Mouse (Mus musculus) embryonic stem cell, embryonic (primary cell): ENCODE data around the gene Uggt2.

ENCODE experiments used
- CTCF ChIA-PET, 4 experiments: fragments of 300-600 bp in 2 of 4; fragments of 350-600 bp in 2 of 4; sonication (Branson Sonifier 250); formaldehyde crosslinking; loops; one replicate each; lab custom pipeline; 2022; ENCODE audit warnings: inconsistent platforms in 2 of 4; lab: Charles Lee
- POLR2A ChIA-PET, 4 experiments: fragments of 300-600 bp in 2 of 4; fragments of 350-600 bp in 2 of 4; sonication (Branson Sonifier 250); formaldehyde crosslinking; loops; one replicate each; lab custom pipeline; 2022; ENCODE audit warnings: antibody characterized with exemption in 4 of 4, inconsistent platforms in 1 of 4; lab: Charles Lee

Gene Uggt2

GRCm38 (mm10) chr14:118967646-118968045, 131.6 kb downstream of the Uggt2 start:
- ChIA-PET POLR2A (interaction anchor here in 1 of 4 experiments (0.9 to 4.3 kb wide), 5 partner anchors 10 to 17 kb away, joined by 5 to 18 read pairs (median 5); no protein-coding TSS in a partner anchor), CTCF (interaction anchor here in 1 of 4 experiments (1.0 kb wide), 1 partner anchor 43 kb away, joined by 3 read pairs; the partner anchor contains the start of gene Dzip1)

DNA sequence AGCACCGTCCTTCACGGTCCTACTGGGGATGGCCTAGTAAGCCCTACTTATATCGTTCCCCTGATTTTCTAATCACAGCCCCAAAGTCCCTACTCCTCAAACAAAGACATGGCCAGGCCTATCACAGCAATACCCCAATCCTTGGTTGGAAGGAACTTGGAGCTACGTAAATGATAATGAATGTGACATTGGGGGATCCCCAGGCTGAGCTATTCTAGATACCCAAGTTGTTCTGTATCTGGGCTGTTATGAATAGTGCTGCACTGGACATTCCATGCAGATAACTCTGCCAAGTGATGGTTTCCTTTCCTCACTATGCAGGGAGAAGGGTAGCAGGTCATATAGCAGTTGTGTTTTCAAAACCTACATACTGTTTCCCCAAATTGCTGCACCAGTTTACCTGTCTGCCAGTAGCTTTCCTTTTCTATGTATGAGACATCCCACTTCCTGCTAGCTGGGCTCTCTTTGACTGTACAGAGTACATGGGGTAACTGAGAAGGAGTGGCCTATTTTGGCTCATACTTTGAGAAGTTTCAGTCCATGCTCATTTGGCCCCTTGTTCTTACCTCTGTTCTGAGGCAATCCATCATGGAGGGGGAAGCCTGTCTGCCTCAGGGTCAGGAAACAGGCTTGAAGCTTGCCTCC, 133.8 kb downstream of the Uggt2 start:
- CTCF ChIA-PET: no interaction called here
- POLR2A ChIA-PET: interaction anchor here in 2 of 4 experiments (1.0 to 4.3 kb wide), 5 partner anchors 10 to 40 kb away, joined by 3 to 18 read pairs (median 4); partner anchors contain the start of gene Dzip1 (in 2 of the 2)

GRCm38 (mm10) chr14:118958010-118958409, 141.2 kb downstream of the Uggt2 start:
- ChIA-PET CTCF (interaction anchor here in 1 of 4 experiments (0.6 kb wide), 1 partner anchor 396 kb away, joined by 3 read pairs; no protein-coding TSS in a partner anchor), POLR2A (interaction anchor here in 1 of 4 experiments (1.0 to 1.6 kb wide), 3 partner anchors 9 to 49 kb away, joined by 3 to 4 read pairs (median 3); no protein-coding TSS in a partner anchor)

- CTCF ChIA-PET: no interaction called here
Measured at GRCm38 (mm10) chr14:118951912-118952583, 147.2 kb downstream of the Uggt2 start.

GRCm38 (mm10) chr14:118948841-118949240, 150.4 kb downstream of the Uggt2 start:
- ChIA-PET CTCF (no interaction called here), POLR2A (interaction anchor here in 1 of 4 experiments (0.8 kb wide), 1 partner anchor 20 kb away, joined by 3 read pairs; no protein-coding TSS in a partner anchor)

More at GRCm38 (mm10) chr14:118951912-118952583, 147.2 kb downstream of the Uggt2 start:
- POLR2A ChIA-PET: interaction anchor here in 1 of 4 experiments (2.4 kb wide), 1 partner anchor 14 kb away, joined by 16 read pairs; no protein-coding TSS in a partner anchor

GRCm38 (mm10) chr14:118944702-118945101, 154.5 kb downstream of the Uggt2 start:
- ChIA-PET CTCF (interaction anchor here in 2 of 4 experiments (0.6 to 1.0 kb wide), 2 partner anchors 26 to 1966 kb away, joined by 4 to 5 read pairs; partner anchors contain the start of gene Ipo5 (in 1 of the 2)), POLR2A (interaction anchor here in 1 of 4 experiments (0.9 kb wide), 1 partner anchor 20 kb away, joined by 4 read pairs; no protein-coding TSS in a partner anchor)

- CTCF ChIA-PET: interaction anchor here in 2 of 4 experiments (1.5 to 2.3 kb wide), 2 partner anchors 44 to 45 kb away, joined by 4 to 5 read pairs; no protein-coding TSS in a partner anchor
- POLR2A ChIA-PET: interaction anchor here in 2 of 4 experiments (1.4 to 1.5 kb wide), 2 partner anchors 8 to 9 kb away, joined by 3 to 5 read pairs; no protein-coding TSS in a partner anchor
Measured at GRCm38 (mm10) chr14:118942076-118942475, 157.2 kb downstream of the Uggt2 start.

DNA sequence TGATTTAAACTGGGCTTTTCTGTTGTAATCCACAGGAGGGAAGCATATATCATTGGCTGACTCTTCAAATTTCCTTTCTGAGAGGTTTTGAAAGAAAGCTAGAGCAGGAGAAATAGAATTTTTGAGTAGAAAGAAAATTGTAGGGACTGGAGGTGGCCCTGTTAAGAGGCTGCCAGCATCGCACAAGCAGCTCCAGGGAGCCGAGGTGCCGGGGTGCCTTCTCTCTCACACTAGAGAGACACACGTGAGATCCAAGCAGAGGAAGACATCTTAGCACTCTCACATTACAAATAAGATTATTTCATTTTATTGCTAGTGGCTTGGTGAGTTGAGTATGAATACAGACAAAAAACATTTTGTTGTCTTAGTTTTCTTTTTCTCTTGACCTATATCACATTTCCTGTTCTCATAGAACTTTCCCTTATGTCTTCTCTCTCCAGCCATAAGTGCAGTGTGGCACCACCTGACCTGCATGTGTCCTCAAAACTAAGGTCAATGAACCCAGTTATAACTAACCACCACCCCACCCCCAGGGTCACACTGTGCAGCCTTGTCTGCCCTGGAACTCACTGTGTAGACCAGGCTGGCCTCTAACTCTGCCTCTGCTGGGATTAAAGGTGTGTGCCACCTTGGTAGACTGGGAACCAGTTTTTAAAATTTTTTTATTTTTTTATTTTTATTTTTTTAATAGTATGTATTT, 158.3 kb downstream of the Uggt2 start:
- CTCF ChIA-PET: no interaction called here
- POLR2A ChIA-PET: no interaction called here

GRCm38 (mm10) chr14:118938551-118938950, 160.7 kb downstream of the Uggt2 start:
- POLR2A ChIA-PET: interaction anchor here in 3 of 4 experiments (0.6 to 4.7 kb wide), 15 partner anchors 13 to 1866 kb away, joined by 3 to 33 read pairs (median 5); partner anchors contain the start of gene Dzip1 (in 3 of the 3)

DNA sequence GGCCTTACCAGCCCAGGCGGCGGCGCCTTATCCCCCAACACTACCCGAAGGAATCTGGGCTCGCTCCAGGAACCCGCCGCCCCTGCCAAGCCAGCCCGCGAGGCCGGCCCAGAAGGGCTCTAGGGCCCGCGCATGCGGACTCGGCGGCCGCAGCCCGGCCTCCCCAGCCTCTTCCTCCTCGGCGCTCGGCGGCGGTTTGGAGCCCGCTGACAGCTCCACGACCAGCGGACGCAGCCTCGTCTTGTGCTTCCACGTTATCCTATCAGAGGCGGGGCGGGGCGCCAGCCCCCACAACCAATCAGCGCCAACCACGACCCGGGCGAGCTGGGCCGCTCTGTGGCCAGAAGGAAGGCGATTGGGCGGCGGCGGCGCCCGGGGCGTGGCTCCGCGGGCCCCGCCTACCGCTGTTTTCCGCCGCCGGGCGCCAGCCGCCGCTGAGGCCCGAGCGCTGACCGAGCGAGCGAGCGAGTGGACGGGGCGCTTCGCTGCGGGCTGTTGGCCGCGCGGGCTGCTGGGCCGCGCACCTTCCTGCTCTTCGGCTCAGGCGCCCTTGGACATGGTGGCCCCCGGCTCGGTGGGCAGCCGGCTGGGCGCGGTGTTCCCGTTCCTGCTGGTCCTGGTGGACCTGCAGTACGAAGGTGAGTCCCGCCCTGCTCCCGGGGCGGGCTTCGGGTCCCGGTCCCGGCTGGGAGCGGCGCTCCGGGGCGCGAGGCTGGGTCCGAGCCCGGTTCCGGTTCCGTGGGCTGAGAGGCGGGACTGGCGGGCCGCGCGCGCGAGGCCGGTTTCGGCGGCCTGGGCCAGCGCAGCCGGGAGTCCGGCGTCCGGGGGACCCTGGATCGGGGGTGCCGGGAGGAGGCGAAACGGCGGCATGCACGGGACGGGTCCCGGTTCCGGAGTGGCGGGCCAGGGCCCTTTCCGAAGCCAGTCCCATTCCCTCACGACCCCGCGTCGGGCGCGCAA, 161.4 kb downstream of the Uggt2 start, which contains the start of gene Dnajc3:
Dnajc3 (plus strand) TSS at position 444 of the 960 bp plus-strand sequence.
- POLR2A ChIA-PET: interaction anchor here in 3 of 4 experiments (0.6 to 4.7 kb wide), 19 partner anchors 12 to 1867 kb away, joined by 3 to 33 read pairs (median 4); partner anchors contain the start of gene Dzip1 (in 3 of the 3)
- CTCF ChIA-PET: no interaction called here

More at GRCm38 (mm10) chr14:118938551-118938950, 160.7 kb downstream of the Uggt2 start:
- CTCF ChIA-PET: no interaction called here

- ChIA-PET POLR2A (interaction anchor here in 3 of 4 experiments (0.7 to 4.7 kb wide), 10 partner anchors 12 to 351 kb away, joined by 3 to 33 read pairs (median 5); partner anchors contain the start of gene Dzip1 (in 3 of the 3)), CTCF (no interaction called here)
Measured at GRCm38 (mm10) chr14:118936952-118937351, 162.3 kb downstream of the Uggt2 start.

GRCm38 (mm10) chr14:118936236-118936635, 163.0 kb downstream of the Uggt2 start:
- ChIA-PET CTCF (no interaction called here), POLR2A (interaction anchor here in 2 of 4 experiments (0.7 to 4.7 kb wide), 5 partner anchors 11 to 350 kb away, joined by 3 to 33 read pairs (median 3); partner anchors contain the start of gene Dzip1 (in 2 of the 2))
